Mouse (Mus musculus): ENCODE measurements around the gene Gm10354. TPM values are rescaled to one million over a fixed set of nuclear protein-coding genes. Genes with fewer than 3 reads are reported as not detected.
"Not testable (repeated sequence)": the region's sequence is repeated elsewhere in the genome, so short reads cannot be mapped to it uniquely, and the experiment has no call there.

The Gm10354 gene
- not detected in 2 replicates for polyA plus RNA-seq (2015; fragmentation: Nextera tagmentation; extraction: Ambion mirVana)

- not testable (repeated sequence) for H3K4me2 ChIP-seq; H3K36me3 ChIP-seq; H3K9ac ChIP-seq (replicated peaks); H3K27ac ChIP-seq (replicated peaks); H3K4me3 ChIP-seq (replicated peaks); ATAC-seq (ENCODE audit: low FRiP score); H3K27me3 ChIP-seq (replicated peaks); H3K4me1 ChIP-seq
- 58% methylated on average over 1 of the region's 1 CpGs for WGBS
- peaks cover 27% of the 10 kb centered on the region for H3K9me3 ChIP-seq (replicated peaks)
These were observed at the start of gene Gm10354 for GRCm38 (mm10) chr5:14978835-14979234. Gene Gm10354 (minus strand): TSS chr5:14978935.

GRCm38 (mm10) chr5:15024316-15024715 is 45.6 kb upstream of the Gm10354 start:
- ATAC-seq (ENCODE audit: low FRiP score); H3K27ac ChIP-seq (replicated peaks); H3K27me3 ChIP-seq (replicated peaks); H3K36me3 ChIP-seq; H3K4me2 ChIP-seq; H3K9ac ChIP-seq (replicated peaks); H3K4me1 ChIP-seq; H3K4me3 ChIP-seq (replicated peaks): not testable (repeated sequence)
- 71% methylated on average over 1 of the region's 1 CpGs for WGBS
- H3K9me3 ChIP-seq (replicated peaks) = peaks cover 40% of the 10 kb centered on the region

GRCm38 (mm10) chr5:15020067-15020466 is 41.3 kb upstream of the Gm10354 start:
- WGBS = 70% methylated on average over 2 of the region's 2 CpGs
- not testable (repeated sequence) for ATAC-seq (ENCODE audit: low FRiP score); H3K36me3 ChIP-seq; H3K4me3 ChIP-seq (replicated peaks); H3K9ac ChIP-seq (replicated peaks); H3K27ac ChIP-seq (replicated peaks); H3K27me3 ChIP-seq (replicated peaks); H3K4me1 ChIP-seq; H3K4me2 ChIP-seq
- H3K9me3 ChIP-seq (replicated peaks) = peaks cover 32% of the 10 kb centered on the region

GRCm38 (mm10) chr5:15010639-15011582 is 32.2 kb upstream of the Gm10354 start:
- not testable (repeated sequence) for H3K27ac ChIP-seq (replicated peaks); H3K4me3 ChIP-seq (replicated peaks); H3K4me2 ChIP-seq; H3K4me1 ChIP-seq; H3K9ac ChIP-seq (replicated peaks); ATAC-seq (ENCODE audit: low FRiP score); H3K36me3 ChIP-seq; H3K27me3 ChIP-seq (replicated peaks)
- peaks cover 18% of the 10 kb centered on the region for H3K9me3 ChIP-seq (replicated peaks)
- WGBS = 88% methylated on average over 11 of the region's 11 CpGs

GRCm38 (mm10) chr5:15006907-15007306 is 28.2 kb upstream of the Gm10354 start:
- not testable (repeated sequence) for H3K4me3 ChIP-seq (replicated peaks); H3K9ac ChIP-seq (replicated peaks); H3K4me1 ChIP-seq; H3K27ac ChIP-seq (replicated peaks); H3K4me2 ChIP-seq; H3K27me3 ChIP-seq (replicated peaks); H3K36me3 ChIP-seq
- peaks cover 33% of the 10 kb centered on the region for H3K9me3 ChIP-seq (replicated peaks)
- WGBS = 58% methylated on average over 3 of the region's 3 CpGs
- peak; percentile 53; the same call in 1 of the 2 replicates for ATAC-seq (ENCODE audit: low FRiP score)

- H3K4me2 ChIP-seq; H3K4me3 ChIP-seq (replicated peaks); H3K27me3 ChIP-seq (replicated peaks); ATAC-seq (ENCODE audit: low FRiP score); H3K27ac ChIP-seq (replicated peaks); H3K4me1 ChIP-seq; H3K9ac ChIP-seq (replicated peaks); H3K36me3 ChIP-seq: not testable (repeated sequence)
- peaks cover 29% of the 10 kb centered on the region for H3K9me3 ChIP-seq (replicated peaks)
- WGBS = 71% methylated on average over 3 of the region's 3 CpGs
These were observed 27.6 kb upstream of the Gm10354 start for GRCm38 (mm10) chr5:15006288-15006687.

- not testable (repeated sequence) for H3K36me3 ChIP-seq; H3K9ac ChIP-seq (replicated peaks); H3K27me3 ChIP-seq (replicated peaks); H3K27ac ChIP-seq (replicated peaks); H3K4me1 ChIP-seq; H3K4me3 ChIP-seq (replicated peaks); H3K4me2 ChIP-seq
- ATAC-seq (ENCODE audit: low FRiP score) = peak; percentile 45; the same call in 1 of the 2 replicates
- H3K9me3 ChIP-seq (replicated peaks) = peaks cover 24% of the 10 kb centered on the region
- 66% methylated on average over 3 of the region's 4 CpGs for WGBS
These were observed 26.8 kb upstream of the Gm10354 start for GRCm38 (mm10) chr5:15005584-15005983.

GRCm38 (mm10) chr5:15004569-15005562 is 26.1 kb upstream of the Gm10354 start:
- not testable (repeated sequence) for H3K4me3 ChIP-seq (replicated peaks); H3K4me1 ChIP-seq; H3K9ac ChIP-seq (replicated peaks); H3K27me3 ChIP-seq (replicated peaks); H3K36me3 ChIP-seq; H3K4me2 ChIP-seq; H3K27ac ChIP-seq (replicated peaks)
- 79% methylated on average over 5 of the region's 5 CpGs for WGBS
- peaks cover 27% of the 10 kb centered on the region for H3K9me3 ChIP-seq (replicated peaks)
- ATAC-seq (ENCODE audit: low FRiP score) = peak; percentile 84

- not testable (repeated sequence) for H3K4me2 ChIP-seq; H3K4me3 ChIP-seq (replicated peaks); ATAC-seq (ENCODE audit: low FRiP score); H3K27ac ChIP-seq (replicated peaks); H3K27me3 ChIP-seq (replicated peaks); H3K36me3 ChIP-seq; H3K4me1 ChIP-seq; H3K9ac ChIP-seq (replicated peaks)
- peaks cover 27% of the 10 kb centered on the region for H3K9me3 ChIP-seq (replicated peaks)
- WGBS = 80% methylated on average over 9 of the region's 9 CpGs
These were observed 19.3 kb upstream of the Gm10354 start for GRCm38 (mm10) chr5:14998077-14998476.

GRCm38 (mm10) chr5:14997556-14997955 is 18.8 kb upstream of the Gm10354 start:
- H3K4me1 ChIP-seq; H3K4me2 ChIP-seq; ATAC-seq (ENCODE audit: low FRiP score); H3K4me3 ChIP-seq (replicated peaks); H3K36me3 ChIP-seq; H3K9ac ChIP-seq (replicated peaks); H3K27me3 ChIP-seq (replicated peaks); H3K27ac ChIP-seq (replicated peaks): not testable (repeated sequence)
- peaks cover 25% of the 10 kb centered on the region for H3K9me3 ChIP-seq (replicated peaks)
- WGBS = 83% methylated on average over 4 of the region's 4 CpGs

- H3K4me3 ChIP-seq (replicated peaks); H3K9ac ChIP-seq (replicated peaks); ATAC-seq (ENCODE audit: low FRiP score); H3K4me1 ChIP-seq; H3K27ac ChIP-seq (replicated peaks); H3K27me3 ChIP-seq (replicated peaks); H3K36me3 ChIP-seq; H3K4me2 ChIP-seq: not testable (repeated sequence)
- WGBS = 75% methylated on average over 7 of the region's 7 CpGs
- H3K9me3 ChIP-seq (replicated peaks) = peaks cover 24% of the 10 kb centered on the region
These were observed 18.0 kb upstream of the Gm10354 start for GRCm38 (mm10) chr5:14996670-14997249.
